Mouse (Mus musculus): ENCODE data around the gene Sppl2a.

DNA sequence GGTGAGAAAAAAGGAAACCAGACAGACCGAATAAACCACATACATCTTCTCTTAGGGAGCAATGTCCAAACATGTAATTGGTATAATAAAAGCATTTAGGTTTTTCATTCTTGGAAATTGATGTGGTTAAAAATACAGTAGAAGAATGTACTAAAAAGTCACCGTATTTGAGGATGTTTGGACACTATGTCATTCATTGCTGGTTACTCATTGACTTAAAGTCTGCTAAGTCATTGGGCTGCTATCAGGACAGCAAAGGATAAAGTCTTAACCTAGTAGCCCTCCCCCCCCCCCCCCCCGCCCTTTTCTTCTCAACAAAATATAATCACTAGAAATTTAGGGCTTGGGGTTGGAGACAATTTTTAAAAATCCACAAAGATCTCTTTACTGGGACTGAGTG is 15.2 kb upstream of the Sppl2a start:
- no peak for TF ChIP-seq CTCF (IDR thresholded peaks at IDR 0.05; ENCODE audit: extremely low read depth, insufficient read length, insufficient replicate concordance, low read depth, low read length)
- TF ChIP-seq POLR2A (IDR thresholded peaks at IDR 0.05; ENCODE audit: low read depth, low read length), result no peak

Measured in small intestine, adult 2 months (tissue).